Mouse (Mus musculus) 3T3-L1 (cell line): Measurements from ENCODE around the gene Rb1.

Source experiments
- DNase-seq: peaks from one replicate; pipeline ENCODE4 v3.0.0-alpha.2; 2015; ENCODE audit warnings: low read depth, low spot score

The Rb1 gene

GRCm38 (mm10) chr14:73271807-73272206, 53.8 kb downstream of the Rb1 start:
- DNase-seq: no peak

GRCm38 (mm10) chr14:73266166-73266565, 59.5 kb downstream of the Rb1 start:
- peak; percentile 29 for DNase-seq

GRCm38 (mm10) chr14:73262210-73262609, 63.4 kb downstream of the Rb1 start:
- DNase-seq: no peak

GRCm38 (mm10) chr14:73258181-73258580, 67.4 kb downstream of the Rb1 start:
- DNase-seq: no peak

- no peak for DNase-seq
These were observed 68.3 kb downstream of the Rb1 start for GRCm38 (mm10) chr14:73257348-73257747.

- no peak for DNase-seq
These were observed 70.1 kb downstream of the Rb1 start for GRCm38 (mm10) chr14:73255426-73255970.

GRCm38 (mm10) chr14:73254412-73254811, 71.2 kb downstream of the Rb1 start:
- no peak for DNase-seq

GRCm38 (mm10) chr14:73253453-73254251, 72.0 kb downstream of the Rb1 start:
- DNase-seq: peak; percentile 46

GRCm38 (mm10) chr14:73252276-73252675, 73.3 kb downstream of the Rb1 start:
- DNase-seq: no peak

- DNase-seq: no peak
These were observed 75.6 kb downstream of the Rb1 start for GRCm38 (mm10) chr14:73250056-73250455.

- no peak for DNase-seq
These were observed 81.5 kb downstream of the Rb1 start for GRCm38 (mm10) chr14:73244061-73244597.

- DNase-seq: peak; percentile 23
These were observed 85.8 kb downstream of the Rb1 start for GRCm38 (mm10) chr14:73239857-73240256.

GRCm38 (mm10) chr14:73239291-73239690, 86.3 kb downstream of the Rb1 start:
- peak; percentile 58 for DNase-seq

GRCm38 (mm10) chr14:73238498-73239250, 86.9 kb downstream of the Rb1 start:
- DNase-seq: peak; percentile 68

- DNase-seq: peak; percentile 92
These were observed 87.7 kb downstream of the Rb1 start, which contains the start of gene Lpar6 for GRCm38 (mm10) chr14:73237848-73238321. Lpar6 (plus strand) TSS chr14:73237895.

- peak; percentile 66 for DNase-seq
These were observed 91.1 kb downstream of the Rb1 start for GRCm38 (mm10) chr14:73234468-73235031.

GRCm38 (mm10) chr14:73231286-73231982, 94.2 kb downstream of the Rb1 start:
- DNase-seq: peak; percentile 38

- DNase-seq: no peak
These were observed 98.8 kb downstream of the Rb1 start for GRCm38 (mm10) chr14:73226849-73227248.

- no peak for DNase-seq
These were observed 99.3 kb downstream of the Rb1 start for GRCm38 (mm10) chr14:73226346-73226745.

GRCm38 (mm10) chr14:73222316-73222970, 103.2 kb downstream of the Rb1 start:
- no peak for DNase-seq

- DNase-seq: no peak
These were observed 108.6 kb downstream of the Rb1 start for GRCm38 (mm10) chr14:73217062-73217461.
